In the genomic region with DNA sequence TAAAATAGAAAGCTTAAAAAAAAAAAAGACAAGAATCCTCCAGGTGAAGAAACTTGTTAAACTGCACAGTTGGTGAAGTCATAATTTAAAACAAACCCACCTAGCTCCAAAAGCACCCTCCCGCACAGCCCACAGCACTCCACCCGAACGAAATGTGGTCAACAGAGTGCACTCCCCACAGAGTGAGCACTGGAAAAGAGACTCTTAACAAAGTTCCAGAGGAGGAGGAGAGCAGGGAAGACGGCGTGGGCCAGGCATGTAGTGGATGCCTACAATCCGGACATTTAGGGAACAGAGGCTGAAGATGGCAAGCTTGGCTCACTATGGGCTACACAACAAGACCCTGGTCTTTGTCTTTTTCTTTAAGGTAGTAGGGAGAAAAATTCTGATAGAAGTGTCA, we compare ENCODE assay signal across 1 mouse cellular context.
TF ChIP-seq lines count a peak whose summit lies in the region.

No protein-coding gene starts in this region.

TF ChIP-seq in myocyte, 11 proteins besides CTCF, POLR2A, EP300 and RAD21:
- no peak for TF ChIP-seq TCF12 (IDR thresholded peaks at IDR 0.05; ENCODE audit: insufficient read depth, poor library complexity, severe bottlenecking)
- no peak for TF ChIP-seq MYOD1 (IDR thresholded peaks at IDR 0.05; ENCODE audit: control insufficient read depth in 1 of 3, insufficient read length in 2 of 3, low read depth in 2 of 3)
- no peak for TF ChIP-seq MYOG (IDR thresholded peaks at IDR 0.05; ENCODE audit: control insufficient read depth in 1 of 3, insufficient read depth in 1 of 3, insufficient read length in 2 of 3, low read depth in 2 of 3)
- no peak for TF ChIP-seq USF1 (IDR thresholded peaks at IDR 0.05; ENCODE audit: low read depth)
- no peak for TF ChIP-seq CEBPB (IDR thresholded peaks at IDR 0.05; ENCODE audit: insufficient read depth, poor library complexity, severe bottlenecking)
- TF ChIP-seq SRF (IDR thresholded peaks at IDR 0.05; ENCODE audit: control insufficient read depth, insufficient read length, low read depth), result no peak
- no peak for TF ChIP-seq MAX (IDR thresholded peaks at IDR 0.05; ENCODE audit: low read depth)
- TF ChIP-seq E2F4 (IDR thresholded peaks at IDR 0.05; ENCODE audit: insufficient read depth), result no peak
